Mouse (Mus musculus) cerebellum, adult 18-20 months (tissue): Measurements from ENCODE around the gene Telo2.

Experiments
- DNase-seq, 2 experiments: peaks; one replicate each; pipeline ENCODE4 v3.0.0; 2021

The Telo2 gene

DNA sequence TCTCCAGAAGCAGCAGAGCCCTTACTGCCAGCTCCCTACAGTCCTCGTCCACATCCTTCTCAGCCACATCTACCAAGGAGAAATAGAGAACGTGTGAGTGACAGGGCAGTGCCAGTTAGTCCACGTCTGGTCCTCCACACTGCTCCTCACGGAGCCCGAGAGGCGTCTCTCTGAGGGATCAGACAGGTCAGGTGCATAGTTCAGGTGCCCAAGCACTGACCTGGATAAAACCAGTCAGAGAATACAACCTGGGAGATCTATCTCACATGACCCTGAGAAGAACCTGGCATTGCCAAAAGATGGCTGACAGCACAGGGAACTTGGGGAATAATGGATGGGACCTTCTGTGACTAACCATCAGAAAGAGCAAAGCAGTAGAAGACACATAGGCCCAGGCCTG lies 15.7 kb downstream of the Telo2 start:
- DNase-seq: no peak

DNA sequence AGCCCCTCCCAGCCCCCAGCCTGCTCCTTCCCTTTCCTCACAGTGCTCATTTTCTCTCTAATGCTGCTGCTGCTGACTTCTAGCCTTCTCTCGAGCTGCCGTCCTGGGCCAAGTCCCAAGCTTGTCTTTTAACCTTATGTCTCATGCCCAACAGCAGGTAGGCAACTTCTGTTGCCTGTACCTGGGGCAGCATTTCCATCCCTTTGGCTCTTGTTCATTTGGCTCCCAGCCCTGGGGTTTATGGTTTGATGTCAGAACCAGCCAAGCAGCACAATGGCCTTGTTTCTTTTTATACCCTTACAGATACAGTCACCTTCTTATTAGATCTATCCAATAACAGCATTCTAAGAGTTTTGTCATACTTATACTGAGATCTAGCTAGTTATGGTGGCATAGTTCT lies 19.5 kb downstream of the Telo2 start:
- DNase-seq: peak; percentile 57 to 61

DNA sequence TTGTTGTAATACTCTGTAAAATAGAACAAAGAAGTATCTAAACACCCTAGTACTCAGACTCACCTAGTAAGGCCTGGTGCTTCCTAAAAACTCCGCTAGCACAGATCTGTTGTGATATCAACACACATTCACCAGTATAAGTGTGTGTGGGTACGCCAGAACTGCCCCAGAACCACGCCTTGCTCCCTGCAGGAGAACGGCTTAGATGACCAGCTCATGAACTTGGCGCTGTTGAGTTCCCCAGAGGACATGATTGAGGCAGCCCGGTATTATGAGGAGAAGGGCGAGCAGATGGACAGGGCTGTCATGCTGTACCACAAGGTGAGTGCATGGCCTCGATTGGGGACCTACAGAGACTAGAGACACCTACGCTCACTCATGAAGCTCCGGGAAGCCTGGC lies 25.3 kb downstream of the Telo2 start:
- DNase-seq: no peak

DNA sequence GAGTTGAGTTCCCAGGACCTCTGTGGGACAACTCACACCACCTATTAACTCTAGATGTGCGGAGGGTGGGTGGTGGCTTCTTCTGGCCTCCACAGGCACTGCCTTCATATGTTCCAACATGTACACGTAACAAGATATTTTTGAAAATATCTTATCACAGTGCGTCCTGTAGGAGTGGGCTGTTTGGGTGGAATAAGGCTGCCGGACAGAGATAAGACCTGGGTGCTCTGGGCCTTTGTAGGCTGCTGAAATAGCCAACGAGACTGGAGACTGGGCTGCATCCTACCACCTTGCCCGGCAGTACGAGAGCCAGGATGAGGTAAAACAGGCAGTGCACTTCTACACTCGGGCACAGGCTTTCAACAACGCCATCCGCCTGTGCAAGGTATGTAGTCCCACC lies 26.6 kb downstream of the Telo2 start:
- no peak for DNase-seq

DNA sequence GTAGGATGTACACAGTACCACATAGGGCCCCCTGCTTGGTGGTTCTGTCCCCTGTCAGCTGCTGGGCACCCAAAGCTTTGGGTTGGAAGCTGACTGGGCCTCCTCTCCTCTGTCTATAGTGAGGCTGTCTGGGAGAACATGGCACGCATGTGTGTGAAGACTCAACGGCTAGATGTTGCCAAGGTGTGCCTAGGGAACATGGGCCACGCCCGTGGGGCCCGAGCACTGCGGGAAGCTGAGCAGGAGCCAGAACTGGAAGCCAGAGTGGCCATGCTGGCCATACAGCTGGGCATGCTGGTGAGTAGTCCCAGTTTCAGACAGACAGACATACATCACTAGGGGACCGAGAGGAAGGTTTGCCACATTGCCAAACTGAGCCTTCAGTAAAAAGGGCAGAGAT lies 29.0 kb downstream of the Telo2 start:
- no peak for DNase-seq

DNA sequence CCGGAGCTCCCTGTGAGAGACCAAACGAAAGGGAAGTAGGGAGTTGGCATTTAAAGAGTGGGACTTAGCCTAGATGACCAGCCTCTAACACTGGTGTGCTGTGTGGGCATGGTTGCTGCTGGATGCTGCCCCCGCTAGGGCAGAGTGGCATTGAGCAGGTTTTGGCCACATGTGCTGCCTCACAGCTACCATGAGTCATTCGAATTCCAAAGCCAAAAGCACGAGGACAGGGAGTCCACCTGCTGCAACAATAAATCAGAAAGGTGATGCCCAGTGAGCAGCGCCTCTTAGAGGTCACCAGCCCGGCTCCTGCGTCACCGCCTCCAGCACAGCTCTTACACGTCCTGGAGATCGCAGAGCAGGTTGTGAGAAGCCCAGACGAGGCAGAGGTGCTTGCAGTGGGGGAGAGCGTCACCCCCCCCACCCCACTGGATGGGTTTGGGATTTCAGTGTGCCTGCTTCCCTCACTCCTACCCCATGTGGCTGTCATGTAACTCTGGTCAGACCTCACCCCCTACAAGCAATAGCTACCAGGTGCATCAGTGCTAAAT lies 30.9 kb downstream of the Telo2 start:
- no peak for DNase-seq

DNA sequence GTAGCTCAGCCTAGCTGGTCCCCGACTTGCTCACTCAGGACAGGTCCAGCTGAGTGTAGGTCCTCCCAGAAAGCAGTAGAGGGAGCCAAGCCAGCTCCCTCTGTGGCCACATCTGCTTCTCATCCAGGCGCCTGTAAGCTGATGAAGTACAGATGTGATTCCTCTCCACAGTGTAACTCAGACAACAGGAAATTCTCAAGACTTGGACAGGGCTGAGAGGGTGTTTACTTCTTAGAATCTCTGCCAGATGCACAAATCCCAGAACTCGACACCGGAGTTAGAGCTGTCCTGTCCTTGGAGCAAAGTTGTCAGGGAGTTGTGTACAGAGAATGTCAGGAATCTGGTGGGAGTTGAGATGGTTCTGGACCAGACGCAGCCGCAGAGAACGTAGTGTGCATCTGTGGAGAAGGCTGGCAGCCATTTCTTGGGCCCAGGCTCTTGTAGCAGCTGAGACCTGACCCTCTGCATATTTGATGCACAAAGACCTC lies 32.3 kb downstream of the Telo2 start, which contains the start of gene Tmem204:
Gene Tmem204, minus strand, starts transcription at position 148 of the 488 bp plus-strand sequence.
- no peak for DNase-seq

DNA sequence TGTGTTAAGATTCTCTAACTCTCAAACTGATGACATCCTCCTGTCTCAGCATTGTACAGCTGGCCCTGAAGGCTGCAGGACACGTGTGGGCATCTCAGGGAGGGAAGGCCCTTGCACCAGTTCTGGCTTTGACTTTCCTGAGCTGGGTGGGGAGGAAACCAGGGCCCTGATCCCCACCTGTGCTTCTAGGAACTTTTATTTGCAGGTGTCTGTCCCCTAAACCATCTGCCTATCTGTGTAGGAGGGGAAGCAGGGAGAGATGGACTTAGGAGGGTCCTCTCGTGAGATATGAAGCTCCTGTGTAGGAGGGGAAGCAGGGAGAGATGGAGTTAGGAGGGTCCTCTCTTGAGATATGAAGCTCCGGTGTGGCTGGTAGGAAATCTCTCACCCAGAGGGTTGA lies 32.9 kb downstream of the Telo2 start:
- no peak for DNase-seq

DNA sequence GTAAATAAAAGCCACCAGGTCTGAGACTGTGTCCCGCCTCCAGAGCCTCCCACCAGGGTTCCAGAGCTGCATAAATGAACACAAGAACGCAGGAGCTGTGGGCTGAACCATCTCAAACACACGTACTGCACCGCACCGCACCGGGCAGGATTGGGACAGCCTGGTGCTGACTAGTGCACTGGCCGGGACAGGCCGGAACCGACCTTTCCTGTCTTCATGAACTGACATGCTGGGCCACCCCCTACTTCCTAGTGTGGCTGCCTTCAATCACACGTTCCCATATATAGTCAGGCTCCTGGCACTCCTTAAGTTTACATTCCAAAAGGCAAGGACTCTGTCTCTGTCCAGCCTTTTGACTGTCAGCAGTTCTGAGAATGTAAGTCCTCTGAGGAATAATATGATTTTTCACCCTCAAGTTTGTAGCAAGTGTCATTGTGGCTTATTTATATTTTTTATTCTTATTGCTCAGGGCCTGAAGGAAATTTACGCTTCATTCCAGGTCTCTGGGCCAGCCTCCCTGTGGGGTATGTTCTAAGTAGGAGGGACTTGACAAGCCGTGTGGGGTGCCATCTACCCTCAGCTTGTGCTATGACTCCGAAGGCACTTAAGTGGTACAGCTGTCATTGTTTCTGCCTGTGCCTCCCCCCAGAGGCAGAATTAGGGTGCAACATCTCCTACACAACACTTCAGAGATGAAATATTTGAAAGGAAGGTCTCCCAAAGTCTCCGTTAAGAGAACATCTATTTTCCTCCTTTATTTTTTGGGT lies 33.5 kb downstream of the Telo2 start:
- DNase-seq: no peak

DNA sequence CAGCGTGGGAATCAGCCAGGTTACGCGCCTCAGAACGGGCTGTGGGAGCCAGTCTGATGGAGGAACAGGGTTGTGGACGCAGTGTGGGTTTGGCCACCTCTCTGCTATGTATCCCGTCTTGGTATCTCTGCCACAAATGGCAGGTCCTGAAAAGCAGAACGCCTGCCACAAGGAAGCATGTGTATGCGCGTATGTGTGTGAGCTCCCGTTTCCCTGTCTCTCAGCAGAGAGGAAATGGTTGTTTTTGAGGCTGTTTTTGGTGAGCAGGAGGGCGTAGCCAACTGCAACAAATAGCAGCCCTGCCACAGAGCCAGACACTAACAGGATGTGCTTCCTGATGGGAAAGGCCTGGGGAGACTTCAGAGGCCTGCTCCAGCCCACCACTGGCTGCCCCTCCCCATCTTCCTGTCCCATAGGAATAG lies 34.8 kb downstream of the Telo2 start:
- DNase-seq: no peak

DNA sequence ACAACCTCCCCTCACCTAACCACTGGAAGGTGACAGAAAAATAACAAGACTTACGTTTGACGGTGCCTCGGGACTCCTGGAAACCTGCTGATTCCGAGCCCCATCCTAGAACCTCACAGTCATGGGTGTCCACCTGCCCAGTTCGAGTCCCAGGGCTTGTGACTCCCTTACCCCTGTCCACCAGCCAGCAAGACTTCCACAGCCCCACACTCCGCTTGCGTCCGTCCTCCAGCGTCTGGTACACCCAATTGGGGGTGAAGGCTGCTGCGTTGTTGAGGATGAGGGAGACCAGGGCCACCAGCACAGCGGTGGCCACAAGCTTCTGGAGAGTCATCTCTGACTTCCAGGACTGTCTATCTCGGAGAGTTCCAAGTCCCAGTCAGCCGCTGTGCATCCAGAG lies 35.6 kb downstream of the Telo2 start:
- no peak for DNase-seq

DNA sequence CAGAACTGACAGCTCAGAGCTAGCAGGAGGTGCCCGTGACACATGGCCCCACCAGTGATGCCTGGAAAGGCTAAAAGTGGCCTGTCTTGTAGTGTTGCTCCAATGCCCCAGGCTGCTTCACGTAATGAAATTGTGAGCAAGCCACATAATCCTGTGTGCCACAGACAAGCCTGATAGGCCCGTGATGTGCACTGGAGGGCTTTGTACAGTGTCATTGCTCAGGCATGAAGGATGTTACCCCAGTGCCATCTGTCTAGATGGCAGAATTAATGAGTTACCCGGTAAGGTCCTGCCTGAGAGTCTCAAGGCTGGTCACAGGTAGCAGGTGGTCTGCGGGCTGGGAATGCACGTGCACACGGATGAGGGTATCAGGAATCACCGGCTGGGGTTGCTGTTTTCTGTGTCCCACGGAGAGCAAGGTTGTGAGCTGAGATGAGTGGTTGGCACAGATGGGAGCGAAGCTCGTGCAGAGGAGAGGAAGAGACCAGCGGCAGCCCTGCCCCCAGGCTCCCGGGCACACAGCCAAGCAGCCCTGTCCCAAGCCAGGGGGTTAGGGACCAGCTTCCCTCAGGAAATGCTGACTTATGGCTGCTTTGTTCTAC lies 37.9 kb downstream of the Telo2 start:
- DNase-seq: peak; percentile 56 to 68

DNA sequence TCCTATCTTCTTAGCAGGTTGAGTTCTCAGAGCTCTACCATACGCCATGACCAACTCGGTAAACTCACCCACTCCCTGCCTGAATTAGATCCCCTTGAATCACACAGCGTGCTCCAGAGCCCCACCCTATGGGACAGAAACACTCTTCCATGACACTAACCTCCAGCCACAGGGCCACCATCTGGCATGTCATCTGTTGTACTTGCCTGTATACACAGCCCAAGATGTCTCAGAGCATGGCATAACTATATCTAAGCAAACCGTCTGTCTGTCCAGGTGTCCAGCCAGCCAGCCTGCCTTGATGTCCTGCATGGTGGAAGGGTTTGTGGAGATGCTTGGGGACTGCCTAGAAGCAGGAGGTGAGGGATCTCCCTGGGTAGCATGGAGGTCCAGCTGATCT lies 38.9 kb downstream of the Telo2 start:
- peak; percentile 58 to 65 for DNase-seq

DNA sequence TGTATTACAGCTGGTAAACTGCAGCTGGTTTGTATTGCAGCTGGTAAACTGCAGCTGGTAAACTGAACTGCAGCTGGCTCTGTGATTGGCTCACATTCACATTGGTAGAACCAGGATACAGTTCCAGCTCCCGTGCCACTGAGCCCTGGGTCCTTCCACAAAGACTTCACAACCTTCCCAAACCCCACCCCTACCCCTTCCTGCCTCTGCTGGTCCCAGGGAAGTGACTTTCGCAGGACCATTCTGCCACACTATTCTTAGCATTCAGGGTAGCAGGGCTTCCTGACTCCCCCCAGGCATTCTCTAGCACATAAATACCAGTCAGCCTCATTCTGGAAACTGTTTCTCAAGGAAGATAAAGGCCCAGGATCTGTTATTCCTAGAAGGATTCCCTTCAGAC lies 47.1 kb downstream of the Telo2 start:
- no peak for DNase-seq

DNA sequence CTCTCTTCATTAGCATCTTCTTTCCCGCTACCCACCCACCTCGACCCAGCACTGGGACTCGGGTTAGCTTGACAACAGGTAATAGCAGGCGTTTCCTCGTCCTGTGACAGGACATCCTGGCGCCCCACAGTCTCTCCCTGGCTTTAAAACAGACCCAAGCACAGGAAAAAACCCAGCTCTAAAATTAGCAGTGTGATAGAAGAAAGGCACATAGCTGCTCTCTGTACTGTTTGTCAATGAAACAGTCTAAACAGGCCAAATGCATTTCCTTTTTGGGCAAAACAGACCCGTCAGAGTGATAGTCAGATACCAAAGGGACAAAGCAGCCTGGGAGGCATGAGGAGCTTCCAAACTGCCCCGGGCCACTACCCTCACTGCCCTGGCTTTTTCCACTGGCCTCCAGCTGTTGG lies 48.3 kb downstream of the Telo2 start:
- no peak for DNase-seq

DNA sequence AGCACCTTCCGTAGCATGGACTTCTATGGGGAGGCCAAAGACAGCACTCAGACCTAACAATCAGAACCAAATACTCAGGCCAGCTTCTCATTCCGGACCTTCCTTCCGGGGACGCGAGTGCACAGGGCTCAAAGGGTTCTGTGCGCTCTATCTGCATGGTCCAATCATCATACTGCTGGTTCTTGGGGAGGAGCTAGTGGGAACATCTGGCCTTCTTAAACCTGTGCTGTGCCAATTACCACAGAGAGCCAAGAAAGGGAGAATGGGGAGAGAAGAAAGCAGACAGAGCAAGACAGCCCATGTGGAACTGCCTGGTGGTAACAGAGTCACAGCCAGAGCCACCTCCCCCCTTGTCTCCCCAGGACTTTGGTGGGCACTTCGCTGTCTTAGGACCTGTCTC lies 49.2 kb downstream of the Telo2 start:
- no peak for DNase-seq

DNA sequence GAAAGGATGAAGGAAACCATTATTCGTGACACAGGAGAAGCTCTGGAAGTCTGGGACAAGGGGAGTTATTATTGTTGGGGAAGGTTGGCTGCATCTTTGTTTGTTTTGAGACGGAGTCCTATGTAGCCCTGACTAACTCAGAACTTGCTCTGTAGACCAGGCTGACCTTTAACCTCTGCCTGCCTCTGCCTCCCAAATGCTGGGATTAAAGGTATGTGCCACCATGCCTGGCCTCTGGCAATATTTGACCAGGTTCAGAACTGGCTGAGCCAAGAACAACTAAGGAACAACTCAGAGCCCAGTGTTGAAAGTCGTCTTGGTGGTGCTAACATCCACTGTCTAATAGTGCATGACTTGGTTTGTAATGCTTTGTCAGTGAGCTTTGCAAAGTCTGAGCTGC lies 50.6 kb downstream of the Telo2 start:
- no peak for DNase-seq

DNA sequence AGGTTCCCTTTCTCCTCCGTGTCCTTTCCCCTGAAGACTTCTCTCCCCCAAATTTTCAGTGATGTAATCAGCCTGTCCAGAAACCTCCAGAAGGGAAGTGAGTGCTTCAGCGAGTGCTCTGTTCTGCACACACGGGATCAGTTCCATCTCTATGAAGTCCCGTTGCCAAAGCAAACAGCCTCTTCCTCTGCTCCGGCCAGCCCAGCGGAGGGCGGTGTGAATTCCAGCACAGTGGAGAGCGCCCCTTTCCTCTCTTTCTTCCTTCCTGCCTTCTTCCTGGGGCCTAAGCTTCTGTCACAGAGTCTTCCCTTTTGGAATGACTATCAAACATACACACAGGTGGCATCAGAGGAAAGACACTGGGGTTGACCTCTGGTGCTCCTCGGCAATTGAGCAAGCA lies 51.4 kb downstream of the Telo2 start:
- no peak for DNase-seq

DNA sequence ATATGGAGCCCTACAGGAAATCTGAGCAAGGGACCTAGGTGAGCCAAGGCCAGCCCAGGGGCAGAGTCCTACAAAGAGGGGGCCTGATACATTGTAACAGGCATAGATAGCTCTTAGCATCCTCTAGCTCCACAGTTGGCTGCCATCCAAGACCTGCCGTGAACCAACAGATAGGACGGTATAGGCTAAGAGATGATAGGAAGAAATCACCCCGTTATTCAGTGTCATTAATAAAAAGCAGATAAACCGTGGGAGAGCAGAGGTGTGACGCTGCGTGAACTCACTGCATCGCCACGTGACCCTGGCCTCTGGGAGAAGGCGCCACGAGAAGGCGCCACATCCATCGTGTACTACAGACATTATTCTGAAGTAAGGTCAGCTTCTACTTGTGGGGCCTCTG lies 51.9 kb downstream of the Telo2 start:
- DNase-seq: peak in 1 of 2 experiments; percentile 10

DNA sequence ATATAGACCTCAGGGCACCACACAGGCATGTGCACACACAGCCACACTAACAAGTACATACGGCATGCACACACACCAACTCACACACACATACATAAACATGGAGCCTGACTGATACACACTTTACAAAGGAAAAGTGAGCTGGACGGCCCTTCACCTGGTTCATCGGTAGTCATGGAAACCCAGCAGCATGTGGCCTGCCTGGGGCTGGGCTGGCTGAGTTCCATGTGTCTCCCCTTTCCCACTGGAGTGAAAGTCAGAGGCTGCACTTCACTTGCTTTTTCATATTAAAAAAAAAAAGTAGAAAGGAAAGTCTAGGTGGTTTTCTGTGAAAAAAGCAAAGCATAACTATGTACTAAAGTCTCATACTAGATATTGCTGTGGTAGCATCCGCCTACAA lies 52.5 kb downstream of the Telo2 start:
- no peak for DNase-seq

DNA sequence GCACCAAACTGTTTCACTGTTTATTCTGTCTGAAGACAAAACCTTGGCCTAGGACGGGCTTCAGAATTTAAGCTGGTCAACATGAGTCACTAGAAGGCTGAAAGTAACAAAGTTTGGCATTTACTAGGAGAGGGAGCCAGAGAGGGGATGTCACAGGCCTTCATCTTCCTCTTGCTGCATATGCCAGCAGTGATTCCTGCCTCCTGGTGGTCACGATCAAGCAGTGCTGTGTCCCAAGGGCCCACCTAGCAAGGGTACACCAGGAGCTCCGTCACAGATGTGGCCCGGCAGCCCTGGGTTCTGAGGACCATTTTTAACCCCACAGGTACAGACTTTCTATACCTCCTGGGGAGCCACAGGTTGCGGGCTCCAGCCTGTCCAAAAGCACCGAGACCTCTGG lies 58.7 kb downstream of the Telo2 start:
- no peak for DNase-seq

DNA sequence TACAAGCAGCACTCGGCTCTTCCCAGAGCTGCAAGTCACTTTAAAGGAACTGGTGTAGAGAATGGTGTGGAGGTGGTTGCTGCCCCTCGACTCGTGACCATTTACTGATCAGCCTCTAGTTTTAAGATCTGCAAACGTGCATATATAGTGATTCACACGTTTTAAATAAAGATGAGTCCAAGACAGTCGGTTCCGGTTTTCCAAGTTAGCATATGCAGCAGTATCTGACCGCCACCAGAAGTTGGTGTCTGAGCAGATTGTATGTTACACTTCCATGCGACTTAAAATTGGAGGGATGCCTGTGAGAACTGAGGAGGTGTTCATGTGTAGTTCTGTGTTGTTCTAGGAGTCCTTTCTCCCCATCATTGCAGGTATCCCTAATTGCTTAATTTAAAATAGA lies 62.5 kb downstream of the Telo2 start:
- no peak for DNase-seq
